Comparison of ENCODE assay signal across 21 mouse cellular contexts in genomic region chr15:93572889-93573288, GRCm38 (mm10). TPM values are rescaled to one million over a fixed set of nuclear protein-coding genes. Genes with fewer than 3 reads are reported as not detected.
DNase-seq lines count a peak whose midpoint lies in the region; ATAC-seq and TF ChIP-seq lines count a peak whose summit lies in the region.
"Had no signal": no experiment of that assay in that cellular context is flagged by ENCODE, and none has a peak within 500 bp of the region (broad histone marks: within the 10 kb centered on the region; RNA-seq: fewer than 3 reads in every experiment).

No protein-coding gene starts in this region.

- no peaks in the 10 kb centered on the region for H3K27me3 ChIP-seq in kidney, adult 2 months (replicated peaks; ENCODE audit: control insufficient read depth, insufficient read depth, low read length)
- no peaks in the 10 kb centered on the region for H3K27me3 ChIP-seq in kidney, embryonic 15.5 days
- H3K27me3 ChIP-seq: CH12.LX, Patski had no signal

- no peak for TF ChIP-seq POLR2A in kidney, adult 2 months (IDR thresholded peaks at IDR 0.05; ENCODE audit: low read depth, low read length)

- 54% methylated on average over 10 of the region's 10 CpGs for WGBS in kidney, adult 2 months
- WGBS in kidney, embryonic 15.5 days = 90% methylated on average over 10 of the region's 10 CpGs

- no peak overlapping the region for H3K4me3 ChIP-seq in kidney, adult 2 months (ENCODE audit: insufficient read depth, low read depth, low read length)
- no peak overlapping the region for H3K4me3 ChIP-seq in kidney, embryonic 15.5 days (replicated peaks)

- DNase-seq in kidney, adult 2 months = peak; percentile 60
- peak; percentile 60 for DNase-seq in kidney, adult 9 months
- DNase-seq in kidney, postnatal 25 days = no peak
- peak; percentile 39 to 41 for DNase-seq in kidney, postnatal 36 days
- no peak for DNase-seq in kidney, postnatal 14 days
- DNase-seq: adrenal gland, adult 2 months; adrenal gland, adult 8-10 months; adrenal gland, postnatal 10 days; adrenal gland, postnatal 14 days; adrenal gland, postnatal 25 days; adrenal gland, postnatal 36 days; B cell, adult 2 months; cerebellum, adult 11 months; cerebellum, adult 11-12 months; cerebellum, adult 18-20 months had no signal

- no peak for ATAC-seq in kidney, embryonic 15.5 days (replicated peaks; ENCODE audit: low FRiP score)
- ATAC-seq: activated CD4-positive, CD25-positive, alpha-beta regulatory T cell, adult 4 months; CD4-positive, CD25-positive, alpha-beta regulatory T cell, adult 4 months; Patski had no signal

- no peak overlapping the region for H3K9ac ChIP-seq in kidney, embryonic 15.5 days

- H3K4me2 ChIP-seq in kidney, embryonic 15.5 days = no peak overlapping the region

- no peak overlapping the region for H3K27ac ChIP-seq in kidney, adult 2 months (ENCODE audit: insufficient read depth, low read depth, low read length)
- H3K27ac ChIP-seq in kidney, embryonic 15.5 days = no peak overlapping the region

- no peaks in the 10 kb centered on the region for H3K36me3 ChIP-seq in kidney, adult 2 months (ENCODE audit: control insufficient read depth, insufficient read depth, low read length)
- H3K36me3 ChIP-seq in kidney, embryonic 15.5 days = peaks cover 4% of the 10 kb centered on the region; the same call in 1 of the 2 replicates
- H3K36me3 ChIP-seq: G1E had no signal

- peaks cover 4% of the 10 kb centered on the region; the same call in 1 of the 2 replicates for H3K4me1 ChIP-seq in kidney, adult 2 months (ENCODE audit: control insufficient read depth, insufficient read depth, low read length)
- peaks cover 33% of the 10 kb centered on the region for H3K4me1 ChIP-seq in kidney, embryonic 15.5 days

- no peak for TF ChIP-seq CTCF in kidney, adult 2 months (conservative IDR thresholded peaks at IDR 0.05; ENCODE audit: insufficient read depth, insufficient read length, low read depth, low read length)

- H3K9me3 ChIP-seq in kidney, embryonic 15.5 days (replicated peaks) = no peaks in the 10 kb centered on the region; the same call in 1 of the 2 replicates

RNA-seq across cellular contexts. Expression of gene Prickle1, which starts 22.8 kb away (rescaled TPM):
- 5.9 and 6.1 TPM in 2 replicates for polyA plus RNA-seq in kidney, adult 2 months (2012; rRNA removed)
- polyA plus RNA-seq in kidney, embryonic 15.5 days (2015; fragmentation: Nextera tagmentation; extraction: Ambion mirVana) = 24.3 and 27.0 TPM in 2 replicates
- polyA plus RNA-seq: G1E had no signal

Comparison
In these comparisons a context has a peak if more than half of its experiments do, and no peak if none do; other contexts are left out.
1. DNase-seq: peak in kidney, adult 2 months (single experiment), kidney, adult 9 months (single experiment) and kidney, postnatal 36 days (2 of 2); none in kidney, postnatal 25 days (0 of 2) and kidney, postnatal 14 days (single experiment).